Mouse (Mus musculus) right cerebral cortex, postnatal 4 days (tissue): ENCODE measurements around the gene Bloc1s2.
"Not testable (repeated sequence)": the region's sequence is repeated elsewhere in the genome, so short reads cannot be mapped to it uniquely, and the experiment has no call there.

Experiments used
- DNase-seq: peaks from one replicate; pipeline ENCODE4 v3.0.0-alpha.2; 2022

Gene Bloc1s2

GRCm38 (mm10) chr19:44121137-44121536 lies 25.1 kb downstream of the Bloc1s2 start:
- no peak for DNase-seq

- not testable (repeated sequence) for DNase-seq
These were observed 25.6 kb downstream of the Bloc1s2 start for GRCm38 (mm10) chr19:44120686-44121085.

GRCm38 (mm10) chr19:44117793-44118192 lies 28.5 kb downstream of the Bloc1s2 start:
- DNase-seq = no peak

DNA sequence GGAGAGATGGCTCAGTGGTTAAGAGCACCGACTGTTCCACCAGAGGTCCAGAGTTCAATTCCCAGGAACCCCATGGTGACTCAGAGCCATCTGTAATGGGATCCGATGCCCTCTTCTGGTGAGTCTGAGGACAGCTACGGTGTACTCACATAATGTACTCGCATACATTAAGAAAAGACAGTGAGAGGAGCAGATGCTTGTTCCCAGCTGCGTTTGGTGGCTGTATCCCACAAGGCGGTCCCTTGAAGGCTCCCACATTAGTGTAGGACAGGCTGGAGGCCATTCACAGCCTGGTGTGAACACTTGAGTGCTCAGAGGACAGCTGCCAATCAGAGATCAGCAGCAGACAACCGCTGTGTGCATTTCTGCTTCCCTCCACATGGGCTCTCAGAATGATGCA lies 34.5 kb downstream of the Bloc1s2 start:
- no peak for DNase-seq

DNA sequence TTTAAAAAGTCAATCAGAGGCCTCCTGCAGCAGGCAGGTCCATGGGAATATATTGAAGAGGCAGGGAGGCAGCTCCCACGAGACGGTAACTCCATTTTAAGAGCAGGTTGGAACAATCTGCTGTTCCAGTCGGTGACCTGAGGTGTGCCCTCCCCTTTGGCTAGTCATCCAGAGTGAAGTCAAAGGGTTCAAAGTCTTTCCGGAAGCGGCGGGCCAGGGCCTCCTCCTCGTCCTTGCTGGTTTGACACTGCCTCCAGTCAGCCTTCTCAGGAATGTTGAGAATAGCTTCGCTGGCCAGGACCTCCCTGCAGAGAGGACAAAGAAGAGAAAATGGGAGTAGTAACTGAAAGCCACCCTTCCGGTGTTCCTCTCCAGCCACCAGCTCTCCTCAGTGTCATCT lies 35.9 kb downstream of the Bloc1s2 start:
- DNase-seq = no peak

- DNase-seq = no peak
These were observed 37.2 kb downstream of the Bloc1s2 start for GRCm38 (mm10) chr19:44108996-44109395.

DNA sequence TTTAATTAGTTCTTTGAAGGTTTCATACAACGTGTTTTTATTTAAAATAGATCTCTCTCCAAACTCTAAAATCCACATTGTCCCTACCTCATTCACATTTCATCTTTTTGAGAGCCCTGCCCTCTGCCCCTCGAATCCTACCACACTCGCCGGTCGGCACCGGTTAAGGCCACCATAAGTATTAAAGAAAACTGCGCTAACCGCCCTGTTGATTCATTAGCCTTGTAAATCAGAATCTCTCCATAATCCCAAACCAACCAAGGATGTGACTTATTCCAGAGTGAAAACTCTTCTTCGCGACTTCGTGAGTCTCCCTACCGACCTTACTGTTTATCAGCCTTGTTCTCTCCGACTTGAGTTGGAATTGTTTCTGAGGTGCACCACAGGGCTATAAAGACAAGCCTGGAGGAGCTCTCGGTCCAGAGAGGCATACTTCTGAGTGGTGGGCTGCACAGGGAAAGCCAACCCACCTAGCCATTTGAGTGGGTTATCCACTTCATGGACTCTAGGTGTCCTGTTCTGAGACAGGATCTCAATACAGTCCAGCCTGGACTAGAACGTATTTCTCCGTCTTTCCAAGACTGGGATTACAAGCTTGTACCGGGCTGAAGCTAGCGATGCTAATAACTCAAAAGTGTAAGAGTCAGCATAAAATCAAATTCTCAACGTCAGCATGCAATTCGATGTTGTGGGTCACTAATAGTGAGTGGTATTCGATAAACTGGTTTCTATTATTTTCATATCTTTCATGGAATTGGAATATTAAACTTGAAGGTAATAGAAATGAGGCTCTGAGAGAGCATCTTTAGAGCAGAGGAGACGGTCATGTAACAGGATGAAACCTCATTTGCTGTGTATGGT lies 38.4 kb downstream of the Bloc1s2 start:
- no peak for DNase-seq

DNA sequence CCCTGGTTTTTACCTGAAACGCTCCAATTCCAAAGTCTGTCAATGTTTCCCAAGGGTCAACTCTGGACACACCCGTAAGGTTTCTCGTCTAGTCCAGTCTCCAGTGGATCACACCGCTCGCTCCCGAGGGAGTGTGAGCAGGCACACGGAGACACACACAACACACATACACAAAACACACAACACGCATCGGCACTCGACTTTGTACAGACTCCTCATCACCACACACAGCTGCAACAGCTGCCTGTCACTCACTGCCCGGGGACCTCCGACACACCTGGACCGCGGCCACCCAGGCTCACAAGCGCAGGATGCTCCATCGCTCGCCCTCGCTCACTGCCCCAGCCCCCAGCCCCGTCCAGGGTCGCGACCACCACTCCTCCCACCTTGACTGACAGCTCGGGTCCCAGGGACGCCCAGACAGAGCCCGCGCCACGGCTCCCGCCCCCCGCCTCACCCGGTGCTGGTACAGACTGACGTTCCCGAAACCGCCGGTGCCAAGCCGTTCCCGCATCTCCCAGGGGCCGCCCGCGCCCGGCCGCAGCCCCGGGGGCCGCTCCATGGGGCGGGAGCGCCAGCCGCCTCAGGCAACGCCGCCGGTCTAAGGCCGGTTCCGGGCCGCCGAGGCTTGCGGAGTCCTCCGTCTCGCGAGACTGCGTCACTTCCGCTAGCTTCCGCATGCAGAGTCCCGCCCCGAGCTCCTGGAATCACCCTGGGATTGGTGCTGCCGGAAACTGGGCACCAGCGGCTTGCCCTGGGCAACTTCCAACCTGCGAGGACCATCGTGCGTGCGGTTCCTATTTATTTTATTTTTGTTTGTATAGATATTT lies 39.2 kb downstream of the Bloc1s2 start, which contains the start of gene Chuk:
Gene Chuk, minus strand, starts transcription at position 650 of the 830 bp plus-strand sequence.
- DNase-seq = peak; percentile 94

- no peak for DNase-seq
These were observed 41.9 kb downstream of the Bloc1s2 start for GRCm38 (mm10) chr19:44104393-44104792.

DNA sequence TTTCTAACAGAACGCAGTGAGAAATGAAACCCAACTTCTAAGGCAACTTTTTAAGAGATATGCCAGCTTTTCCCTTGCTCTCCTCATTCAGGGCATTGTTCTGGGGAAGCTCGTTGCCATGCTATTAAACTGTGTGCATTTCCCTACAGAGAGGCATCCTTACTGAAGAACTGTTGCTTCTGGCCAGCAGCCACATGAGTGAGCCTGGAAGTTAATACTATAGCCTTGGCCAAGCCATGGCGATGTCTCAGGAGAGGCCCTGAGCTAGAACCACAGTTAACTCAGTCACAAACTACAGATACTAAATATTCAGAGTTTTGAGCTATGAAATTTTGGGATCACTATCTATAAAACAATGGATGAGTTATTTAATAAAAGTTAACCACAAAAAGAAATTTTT lies 43.2 kb downstream of the Bloc1s2 start:
- no peak for DNase-seq

- DNase-seq = no peak
These were observed 45.4 kb downstream of the Bloc1s2 start for GRCm38 (mm10) chr19:44100840-44101239.
